Mouse (Mus musculus) hindbrain, embryonic 15.5 days (tissue): Measurements from ENCODE around the gene Ppib. TPM values are rescaled to one million over a fixed set of nuclear protein-coding genes. Genes with fewer than 3 reads are reported as not detected.
A peak's percentile ranks its signal among the peaks of the same experiment; 100 is the strongest.

ENCODE experiments used
- ATAC-seq: fragments of 200-750 bp; cut with Nextera tagmentation; 2 replicates; pipeline ENCODE4 v1.8.0; 2017; ENCODE audit warnings: low read depth, moderate number of reproducible peaks, moderate TSS enrichment; ENCODE audit not compliant: low FRiP score
- H3K27ac ChIP-seq: fragments of 300-500 bp; sonication (generic); replicated peaks from 2 replicates; pipeline ENCODE4 v1.5.1; 2015; ENCODE audit warnings: mild to moderate bottlenecking, inconsistent platforms
- H3K27me3 ChIP-seq: fragments of 300-500 bp; sonication (generic); 2 replicates; pipeline ENCODE4 v1.6.1; 2015; ENCODE audit warnings: control low read depth, inconsistent platforms
- H3K36me3 ChIP-seq: fragments of 300-500 bp; sonication (generic); 2 replicates; pipeline ENCODE4 v1.6.1; 2015; ENCODE audit warnings: control low read depth, inconsistent platforms
- H3K4me1 ChIP-seq: fragments of 300-500 bp; sonication (generic); replicated peaks from 2 replicates; pipeline ENCODE4 v1.6.1; 2015; ENCODE audit warnings: control low read depth, inconsistent platforms
- H3K4me2 ChIP-seq: fragments of 300-500 bp; sonication (generic); 2 replicates; pipeline ENCODE4 v1.6.1; 2015; ENCODE audit warnings: moderate library complexity, mild to moderate bottlenecking, inconsistent platforms
- H3K4me3 ChIP-seq: fragments of 300-500 bp; sonication (generic); 2 replicates; pipeline ENCODE4 v1.5.1; 2015; ENCODE audit warnings: mild to moderate bottlenecking, inconsistent platforms
- H3K9ac ChIP-seq: fragments of 300-500 bp; sonication (generic); 2 replicates; pipeline ENCODE4 v1.6.1; 2015; ENCODE audit warnings: inconsistent platforms
- H3K9me3 ChIP-seq: fragments of 300-500 bp; sonication (generic); 2 replicates; pipeline ENCODE4 v1.6.1; 2016; ENCODE audit warnings: control low read depth, inconsistent platforms
- WGBS: fragments of 180-500 bp; shearing (Covaris S2); methylation state at CpG from one replicate; pipeline ENCODE4 v1.1.7; 2015; 5-methylcytosine and 5-hydroxymethylcytosine counted together
- polyA plus RNA-seq: library from polyadenylated mRNA; unstranded; fragments of >200 nt; fragmentation: Nextera tagmentation; extraction: Ambion mirVana; gene quantifications from 2 replicates; pipeline ENCODE4 v1.2.1, GENCODE M21; 2015

Ppib gene
- polyA plus RNA-seq, 1 experiment from 2014 or later = 346 TPM

GRCm38 (mm10) chr9:66078493-66078892, 18.5 kb downstream of the Ppib start:
- peak overlapping the region; percentile 13; the same call in 1 of the 2 replicates for H3K27ac ChIP-seq
- WGBS = 21% methylated on average over 14 of the region's 14 CpGs

GRCm38 (mm10) chr9:66080804-66081459, 20.9 kb downstream of the Ppib start:
- H3K4me3 ChIP-seq = no peak overlapping the region
- no peaks in the 10 kb centered on the region for H3K9me3 ChIP-seq
- no peaks in the 10 kb centered on the region for H3K27me3 ChIP-seq
- H3K27ac ChIP-seq = no peak overlapping the region
- 85% methylated on average over 3 of the region's 3 CpGs for WGBS
- H3K4me1 ChIP-seq = peaks cover 6% of the 10 kb centered on the region; the same call in 1 of the 2 replicates
- H3K9ac ChIP-seq = no peak overlapping the region
- H3K36me3 ChIP-seq = no peaks in the 10 kb centered on the region
- ATAC-seq = no peak
- no peak overlapping the region for H3K4me2 ChIP-seq

More at GRCm38 (mm10) chr9:66078493-66078892, 18.5 kb downstream of the Ppib start:
- ATAC-seq = peak; percentile 63; the same call in 1 of the 2 replicates
- Histone ChIP-seq H3K4me3 (no peak overlapping the region), H3K27me3 (no peaks in the 10 kb centered on the region), H3K9ac (no peak overlapping the region), H3K4me2 (peak overlapping the region; percentile 24), H3K36me3 (no peaks in the 10 kb centered on the region), H3K9me3 (no peaks in the 10 kb centered on the region), H3K4me1 (peaks cover 6% of the 10 kb centered on the region; the same call in 1 of the 2 replicates)

GRCm38 (mm10) chr9:66081999-66082398, 22.0 kb downstream of the Ppib start:
- no peaks in the 10 kb centered on the region for H3K27me3 ChIP-seq
- peaks cover 8% of the 10 kb centered on the region; the same call in 1 of the 2 replicates for H3K36me3 ChIP-seq
- H3K9me3 ChIP-seq = no peaks in the 10 kb centered on the region
- H3K9ac ChIP-seq = no peak overlapping the region
- peaks cover 6% of the 10 kb centered on the region; the same call in 1 of the 2 replicates for H3K4me1 ChIP-seq
- ATAC-seq = no peak
- no peak overlapping the region for H3K27ac ChIP-seq
- 88% methylated on average over 4 of the region's 4 CpGs for WGBS
- no peak overlapping the region for H3K4me3 ChIP-seq
- H3K4me2 ChIP-seq = no peak overlapping the region

- Histone ChIP-seq H3K27me3 (no peaks in the 10 kb centered on the region), H3K36me3 (peaks cover 24% of the 10 kb centered on the region), H3K9me3 (no peaks in the 10 kb centered on the region), H3K9ac (no peak overlapping the region), H3K4me2 (no peak overlapping the region), H3K4me1 (no peaks in the 10 kb centered on the region), H3K27ac (no peak overlapping the region), H3K4me3 (no peak overlapping the region)
- no peak for ATAC-seq
- WGBS = 84% methylated on average over 3 of the region's 3 CpGs
Measured at GRCm38 (mm10) chr9:66084171-66084570, 24.1 kb downstream of the Ppib start.

GRCm38 (mm10) chr9:66087062-66087461, 27.0 kb downstream of the Ppib start:
- Histone ChIP-seq H3K27ac (no peak overlapping the region), H3K36me3 (peaks cover 48% of the 10 kb centered on the region)
- 96% methylated on average over 7 of the region's 7 CpGs for whole genome bisulfite sequencing

GRCm38 (mm10) chr9:66088411-66088810, 28.4 kb downstream of the Ppib start:
- ATAC-seq = no peak
- no peaks in the 10 kb centered on the region for H3K4me1 ChIP-seq
- no peak overlapping the region for H3K4me2 ChIP-seq
- H3K9me3 ChIP-seq = no peaks in the 10 kb centered on the region
- 50% methylated on average over 4 of the region's 4 CpGs for WGBS
- no peak overlapping the region for H3K27ac ChIP-seq
- no peaks in the 10 kb centered on the region for H3K27me3 ChIP-seq
- H3K36me3 ChIP-seq = peaks cover 62% of the 10 kb centered on the region
- no peak overlapping the region for H3K9ac ChIP-seq
- H3K4me3 ChIP-seq = no peak overlapping the region

More at GRCm38 (mm10) chr9:66087062-66087461, 27.0 kb downstream of the Ppib start:
- H3K4me1 ChIP-seq = no peaks in the 10 kb centered on the region
- H3K9ac ChIP-seq = no peak overlapping the region
- no peaks in the 10 kb centered on the region for H3K9me3 ChIP-seq
- no peak for ATAC-seq
- no peak overlapping the region for H3K4me2 ChIP-seq
- no peak overlapping the region for H3K4me3 ChIP-seq
- no peaks in the 10 kb centered on the region for H3K27me3 ChIP-seq

GRCm38 (mm10) chr9:66090593-66091244, 30.7 kb downstream of the Ppib start:
- Histone ChIP-seq H3K4me3 (no peak overlapping the region), H3K27me3 (no peaks in the 10 kb centered on the region), H3K36me3 (peaks cover 84% of the 10 kb centered on the region), H3K4me2 (no peak overlapping the region), H3K9me3 (no peaks in the 10 kb centered on the region), H3K9ac (no peak overlapping the region), H3K4me1 (no peaks in the 10 kb centered on the region), H3K27ac (no peak overlapping the region)
- 93% methylated on average over 13 of the region's 13 CpGs for WGBS
- 0 out of 2 replicates have a peak, but pooled peaks have one; percentile 42 for ATAC-seq

GRCm38 (mm10) chr9:66091327-66092231, 31.6 kb downstream of the Ppib start:
- no peaks in the 10 kb centered on the region for H3K4me1 ChIP-seq
- WGBS = 87% methylated on average over 6 of the region's 6 CpGs
- ATAC-seq = no peak
- H3K36me3 ChIP-seq = peaks cover 88% of the 10 kb centered on the region
- no peak overlapping the region for H3K4me2 ChIP-seq
- no peaks in the 10 kb centered on the region for H3K27me3 ChIP-seq
- no peak overlapping the region for H3K27ac ChIP-seq
- H3K4me3 ChIP-seq = no peak overlapping the region
- H3K9me3 ChIP-seq = no peaks in the 10 kb centered on the region
- H3K9ac ChIP-seq = no peak overlapping the region

GRCm38 (mm10) chr9:66092664-66093063, 32.6 kb downstream of the Ppib start:
- Histone ChIP-seq H3K4me1 (no peaks in the 10 kb centered on the region), H3K27ac (no peak overlapping the region), H3K9ac (no peak overlapping the region), H3K9me3 (no peaks in the 10 kb centered on the region), H3K4me3 (no peak overlapping the region), H3K36me3 (peaks cover 89% of the 10 kb centered on the region), H3K27me3 (no peaks in the 10 kb centered on the region), H3K4me2 (no peak overlapping the region)
- 75% methylated on average over 2 of the region's 2 CpGs for WGBS
- no peak for ATAC-seq

- H3K36me3 ChIP-seq = peaks cover 74% of the 10 kb centered on the region
- no peak overlapping the region for H3K9ac ChIP-seq
- H3K4me1 ChIP-seq = no peaks in the 10 kb centered on the region
- H3K27ac ChIP-seq = no peak overlapping the region
- H3K9me3 ChIP-seq = no peaks in the 10 kb centered on the region
- H3K4me2 ChIP-seq = no peak overlapping the region
- 0 out of 2 replicates have a peak, but pooled peaks have one; percentile 34 for ATAC-seq
- 80% methylated on average over 8 of the region's 8 CpGs for WGBS
- no peaks in the 10 kb centered on the region for H3K27me3 ChIP-seq
- H3K4me3 ChIP-seq = no peak overlapping the region
Measured at GRCm38 (mm10) chr9:66101577-66101976, 41.6 kb downstream of the Ppib start.

- Histone ChIP-seq H3K4me3 (no peak overlapping the region), H3K9me3 (no peaks in the 10 kb centered on the region), H3K4me1 (no peaks in the 10 kb centered on the region), H3K27ac (no peak overlapping the region), H3K4me2 (no peak overlapping the region), H3K36me3 (peaks cover 67% of the 10 kb centered on the region), H3K27me3 (no peaks in the 10 kb centered on the region), H3K9ac (no peak overlapping the region)
- no peak for ATAC-seq
- 89% methylated on average over 6 of the region's 6 CpGs for WGBS
Measured at GRCm38 (mm10) chr9:66102668-66103067, 42.6 kb downstream of the Ppib start.
